Mouse (Mus musculus) kidney, adult 9 months (tissue): ENCODE data around the gene Sfrp4.
"Not testable (repeated sequence)": the region's sequence is repeated elsewhere in the genome, so short reads cannot be mapped to it uniquely, and the experiment has no call there.

ENCODE experiments used
- DNase-seq: peaks from one replicate; pipeline ENCODE4 v3.0.0; 2022

Sfrp4 gene

DNA sequence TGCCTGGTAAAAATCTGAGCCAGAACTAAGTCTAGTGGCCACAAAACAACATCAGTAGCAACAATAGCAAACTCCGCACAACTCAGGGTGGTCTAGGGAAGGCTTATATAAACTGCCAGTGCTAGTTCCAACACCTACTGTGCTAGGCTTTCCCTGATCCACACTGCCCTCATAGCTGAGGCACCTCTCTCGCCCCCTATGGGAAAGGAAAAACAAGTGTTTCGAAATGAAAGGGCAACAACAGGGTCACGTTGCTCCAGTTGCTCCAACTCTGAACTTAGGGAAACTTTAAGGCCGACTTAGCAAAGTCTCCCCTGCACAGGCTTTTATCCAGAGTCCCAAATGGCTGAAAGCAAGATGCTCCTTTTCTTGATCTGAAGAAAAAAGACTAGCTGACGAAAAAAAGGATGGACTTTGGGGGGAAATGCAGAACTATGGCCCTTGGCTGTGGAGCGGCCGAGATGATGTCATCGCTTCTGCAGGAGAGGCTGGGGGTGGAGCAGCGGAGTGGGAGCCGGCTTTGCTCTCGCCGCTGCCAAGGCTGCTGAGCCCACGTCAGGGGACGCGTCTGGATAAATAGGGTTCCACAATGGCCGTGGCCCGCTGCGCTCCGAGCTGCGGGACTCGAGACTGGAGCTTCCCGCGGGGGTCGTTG lies at the start of gene Sfrp4:
Gene Sfrp4, plus strand, starts transcription at position 532 of the 655 bp plus-strand sequence.
- peak; percentile 3 for DNase-seq

DNA sequence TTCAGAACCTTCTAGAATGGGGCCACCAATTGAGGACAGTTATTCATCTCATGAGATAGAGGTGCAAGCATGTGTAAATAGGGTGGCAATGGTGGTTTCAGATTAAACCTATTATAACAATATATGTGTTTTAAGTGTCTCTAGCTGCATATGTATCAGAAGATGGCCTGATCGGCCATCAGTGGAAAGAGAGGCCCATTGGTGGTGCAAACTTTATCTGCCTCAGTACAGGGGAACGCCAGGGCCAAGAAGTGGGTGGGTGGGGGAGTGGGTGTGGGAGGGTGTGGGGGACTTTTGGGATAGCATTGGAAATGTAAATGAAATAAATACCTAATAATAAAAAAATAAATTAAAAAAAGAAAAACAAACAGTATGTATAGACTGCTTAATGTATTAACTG lies 48.2 kb upstream of the Sfrp4 start:
- not testable (repeated sequence) for DNase-seq

DNA sequence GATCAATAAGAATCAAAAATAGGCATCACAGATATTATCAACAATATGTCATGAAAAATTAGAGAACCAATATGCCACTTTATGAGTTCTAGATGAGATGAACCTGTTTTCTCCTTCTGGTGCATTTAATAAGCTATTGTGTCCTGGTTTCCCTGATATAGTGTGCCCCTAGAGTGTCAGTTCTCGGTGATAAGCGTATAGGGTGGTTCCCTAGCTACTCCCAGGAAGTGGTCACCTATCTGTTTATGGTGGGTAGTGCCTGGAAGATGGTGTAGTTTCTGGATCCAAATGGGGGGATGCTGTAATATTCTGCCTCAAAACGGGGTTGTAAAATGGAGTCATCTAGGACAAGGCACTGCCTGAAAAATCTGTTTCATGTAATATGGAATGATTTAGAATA lies 47.0 kb upstream of the Sfrp4 start:
- no peak for DNase-seq

DNA sequence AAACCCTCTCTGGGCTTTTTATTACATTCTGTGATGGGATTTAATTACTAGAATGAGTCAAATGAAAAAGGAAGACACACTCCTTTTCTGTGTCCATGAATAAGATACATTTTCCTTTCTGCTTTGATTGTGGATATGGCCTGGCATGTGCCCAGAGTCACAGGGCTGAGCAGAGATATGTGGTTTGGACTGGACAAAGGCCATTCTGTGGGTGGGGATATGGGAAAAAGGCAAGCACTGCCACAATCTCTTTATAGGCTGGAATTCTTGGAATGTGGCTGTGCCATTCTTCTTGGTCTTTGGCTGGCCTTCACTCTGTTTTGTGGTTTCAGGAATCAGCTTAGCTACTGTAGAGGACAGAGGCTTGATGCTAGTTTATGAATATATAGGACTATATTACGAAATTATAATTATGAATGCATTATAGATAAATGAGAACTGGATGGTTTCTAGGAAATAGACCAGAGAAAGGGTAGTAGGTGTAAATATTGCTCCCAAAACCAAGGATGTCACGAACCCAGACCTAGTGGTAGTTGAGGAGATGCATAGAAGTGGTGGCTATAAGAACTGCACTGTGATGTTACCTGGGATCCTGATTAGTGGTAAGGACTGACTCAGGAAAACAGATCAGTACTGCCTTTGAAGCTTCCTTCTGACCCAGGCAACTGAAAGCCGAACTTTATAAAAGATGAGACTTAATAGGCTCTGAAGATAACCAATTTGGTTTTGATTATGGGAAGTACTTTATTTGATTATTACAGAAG lies 31.7 kb upstream of the Sfrp4 start:
- no peak for DNase-seq

DNA sequence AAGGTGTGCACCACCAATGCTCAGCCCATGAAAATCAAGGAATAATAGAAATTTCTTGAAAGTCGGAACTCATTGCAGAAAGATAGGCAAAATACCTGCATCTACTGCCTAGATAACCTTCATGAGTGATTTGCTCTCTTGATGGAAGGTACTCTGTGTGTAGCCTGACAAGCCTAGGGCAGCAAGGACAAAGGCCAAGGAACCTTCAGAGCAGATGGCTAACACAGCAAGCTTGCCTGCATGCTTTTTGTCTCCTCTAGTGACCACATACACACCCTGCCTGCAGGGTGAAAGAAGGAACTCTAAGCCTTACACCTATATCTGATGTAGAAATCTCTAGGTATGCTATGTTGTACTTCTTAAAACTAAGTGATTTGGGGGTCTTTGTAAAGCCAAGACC lies 27.8 kb upstream of the Sfrp4 start:
- DNase-seq: no peak

DNA sequence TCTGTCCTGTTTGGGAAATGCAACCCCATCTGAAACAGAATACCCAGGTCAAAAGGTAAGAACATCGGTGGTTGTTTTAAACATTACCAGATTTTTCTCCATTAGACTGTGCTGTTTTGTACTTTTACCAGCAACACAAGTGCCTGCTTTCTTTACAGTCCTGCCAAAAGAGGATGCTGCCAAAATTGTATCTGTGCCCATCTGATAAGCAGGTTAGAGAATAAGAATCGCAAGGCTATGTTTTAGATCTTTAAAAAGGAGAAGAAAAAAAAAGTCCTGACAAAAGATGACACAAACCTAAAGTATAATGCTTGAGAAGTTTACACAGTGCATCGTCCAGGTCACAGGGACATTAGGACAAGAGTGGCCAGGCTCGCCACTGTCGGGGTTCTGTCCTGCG lies 23.7 kb upstream of the Sfrp4 start:
- DNase-seq: no peak

DNA sequence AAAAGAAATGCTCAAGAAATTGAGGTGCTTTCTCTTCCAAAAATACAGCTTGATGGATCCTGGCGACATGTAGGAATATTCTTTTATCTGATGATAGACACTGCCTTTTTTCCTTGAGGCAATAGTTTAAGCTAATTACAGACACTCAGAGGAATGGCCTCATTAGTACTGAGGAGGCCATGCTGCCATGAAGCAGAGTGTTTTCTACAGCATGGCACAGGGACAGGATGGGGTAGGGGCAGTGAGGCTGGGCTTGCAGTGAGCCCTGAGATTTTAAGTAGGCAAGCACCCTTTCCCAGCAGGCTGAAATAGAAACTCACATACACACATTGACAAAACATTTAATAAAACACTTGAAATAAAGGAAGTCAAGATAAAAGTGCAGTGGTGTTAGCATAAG lies 20.4 kb upstream of the Sfrp4 start:
- DNase-seq: no peak

DNA sequence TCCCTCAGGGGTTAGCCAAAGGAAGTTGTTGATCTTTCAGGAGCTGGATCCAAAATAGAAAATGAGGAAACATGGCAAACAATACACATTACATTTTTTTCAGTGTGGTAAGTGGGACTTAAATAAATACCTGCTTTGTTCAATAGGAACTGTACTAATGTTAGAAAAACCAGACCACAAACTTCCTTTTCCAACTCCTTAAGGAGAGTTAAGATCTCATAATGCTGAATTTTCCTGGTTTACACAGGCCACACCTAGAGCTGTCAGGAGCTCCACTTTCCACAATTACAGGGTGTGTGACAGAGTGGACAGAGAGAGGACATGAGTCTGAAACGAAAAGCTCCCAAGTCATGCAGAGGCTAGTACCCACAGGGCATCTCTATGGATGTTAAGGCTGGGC lies 19.2 kb upstream of the Sfrp4 start:
- DNase-seq: no peak

DNA sequence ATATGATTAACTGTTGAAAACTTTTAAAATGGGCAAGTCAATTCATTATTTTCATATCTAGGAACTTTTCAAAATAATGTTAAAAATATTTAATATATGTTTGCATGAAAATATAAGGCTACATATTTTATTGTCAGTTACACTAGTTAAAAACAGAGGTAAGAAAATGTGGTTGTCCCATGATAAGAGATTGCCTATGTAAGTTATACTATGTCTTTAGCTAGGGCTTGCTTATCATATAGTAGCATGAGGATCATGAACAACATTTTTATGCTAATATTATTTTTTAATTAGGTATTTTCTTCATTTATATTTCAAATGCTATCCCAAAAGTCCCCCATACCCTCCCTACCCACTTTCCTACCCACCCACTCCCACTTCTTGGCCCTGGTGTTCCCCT lies 18.0 kb upstream of the Sfrp4 start:
- no peak for DNase-seq

DNA sequence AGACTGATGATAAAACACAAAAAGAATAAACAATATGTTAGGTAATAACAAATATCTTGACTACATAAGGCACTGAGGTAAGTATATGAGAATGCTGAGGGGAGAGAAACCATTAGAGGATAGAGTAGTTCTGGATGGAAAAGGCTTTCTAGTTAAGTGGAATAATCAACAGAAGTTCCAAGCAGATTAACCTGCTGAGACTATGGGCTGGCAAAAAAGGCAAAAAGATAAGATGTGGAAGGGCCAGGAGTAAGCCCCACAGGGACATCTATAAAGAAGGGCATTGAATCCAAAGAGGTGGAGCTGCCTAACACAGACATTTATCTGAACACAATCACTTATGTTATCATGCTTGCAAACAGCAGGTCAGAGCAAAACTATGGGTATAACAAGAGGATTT lies 14.8 kb upstream of the Sfrp4 start:
- DNase-seq: no peak

DNA sequence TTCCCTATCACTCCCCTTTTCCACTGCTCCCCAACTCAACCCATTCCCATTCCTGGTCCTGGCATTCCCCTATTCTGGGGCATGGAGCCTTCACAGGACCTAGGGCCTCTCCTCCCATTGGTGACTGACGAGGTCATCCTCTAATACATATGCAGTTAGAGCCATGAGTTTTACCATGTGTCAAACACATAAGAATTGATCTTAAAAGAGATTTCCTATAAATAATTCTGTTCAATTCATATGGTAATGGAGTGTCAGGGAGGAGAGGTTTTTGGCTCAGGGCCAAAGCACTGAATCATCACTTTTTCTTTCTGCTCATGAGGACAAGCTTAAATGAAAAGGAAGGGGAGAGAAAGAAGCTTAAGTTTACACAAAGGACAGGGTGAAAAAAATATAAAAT lies 10.6 kb upstream of the Sfrp4 start:
- DNase-seq: no peak

DNA sequence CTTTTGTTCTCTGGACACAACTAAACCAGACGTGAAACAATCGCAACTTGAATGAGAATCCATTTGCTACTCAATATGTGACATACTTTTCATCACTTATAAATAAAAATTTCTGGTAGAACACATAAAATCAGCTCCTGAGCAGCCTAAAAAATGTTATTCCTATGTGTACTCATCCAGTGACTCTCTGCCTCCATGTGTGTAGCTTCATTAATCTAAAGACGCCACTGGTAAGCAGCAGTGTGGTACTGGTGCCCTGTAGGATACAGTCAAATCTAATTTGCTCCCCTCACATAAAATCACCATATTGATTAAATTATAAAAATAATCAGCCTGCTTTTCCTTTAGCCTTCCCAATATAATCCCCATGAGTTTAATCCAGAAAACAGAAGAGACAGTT lies 9.9 kb upstream of the Sfrp4 start:
- no peak for DNase-seq

DNA sequence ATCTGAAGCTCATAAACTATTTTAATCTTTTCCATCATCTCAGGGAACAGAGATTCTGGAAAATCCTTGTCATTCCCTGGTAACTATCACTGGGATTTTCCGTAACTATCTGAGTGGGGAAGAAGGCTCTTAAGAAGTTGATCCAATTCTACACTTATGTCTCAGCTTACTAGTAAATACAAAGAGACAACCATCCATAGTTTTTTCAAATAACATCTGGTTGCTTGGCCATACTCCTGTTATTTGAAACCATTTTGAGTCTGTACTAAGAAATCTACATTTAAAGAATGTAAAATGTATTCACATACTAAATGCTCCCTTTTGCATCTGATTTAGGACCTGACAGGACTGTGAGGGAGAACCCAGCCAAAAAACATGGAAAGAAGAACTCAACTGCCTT lies 9.5 kb upstream of the Sfrp4 start:
- DNase-seq: no peak

DNA sequence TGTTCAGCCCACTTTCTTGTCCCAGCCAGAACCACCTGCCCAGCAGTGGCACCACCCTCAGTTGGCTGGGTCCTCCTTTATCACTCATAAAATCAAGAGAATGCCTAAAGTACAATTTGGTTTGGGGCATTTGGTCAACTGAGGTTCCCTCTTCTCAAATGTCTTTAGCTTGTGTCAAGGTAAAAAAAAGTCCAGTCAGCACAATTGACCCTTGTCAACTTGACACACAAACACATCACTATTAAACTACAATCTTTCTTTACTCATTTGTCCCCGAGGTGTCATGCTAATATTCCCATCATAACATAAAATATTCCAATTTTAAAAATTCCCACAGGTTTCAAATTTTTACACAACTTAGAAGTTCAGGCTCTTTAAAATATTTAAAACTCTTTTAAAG lies 8.6 kb upstream of the Sfrp4 start:
- DNase-seq: no peak

DNA sequence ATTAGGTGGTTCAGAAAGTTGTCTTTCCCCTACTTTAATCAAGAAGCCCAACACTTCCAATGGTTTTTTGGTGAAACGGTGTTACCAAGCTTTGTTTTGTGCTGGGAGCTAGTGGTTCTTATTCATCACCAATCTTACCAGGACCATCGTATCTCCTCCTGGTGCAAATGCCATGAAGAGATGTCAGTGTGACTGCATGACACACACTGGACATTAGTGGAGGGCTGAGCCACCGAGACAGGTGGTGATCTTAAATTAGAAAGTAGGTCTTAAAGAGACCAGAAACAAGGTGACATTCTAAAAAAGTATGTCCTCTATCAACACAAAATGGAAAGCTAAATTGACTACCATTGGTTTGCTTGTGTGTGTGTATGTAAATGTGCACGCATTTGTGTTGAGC lies 4.8 kb upstream of the Sfrp4 start:
- no peak for DNase-seq

DNA sequence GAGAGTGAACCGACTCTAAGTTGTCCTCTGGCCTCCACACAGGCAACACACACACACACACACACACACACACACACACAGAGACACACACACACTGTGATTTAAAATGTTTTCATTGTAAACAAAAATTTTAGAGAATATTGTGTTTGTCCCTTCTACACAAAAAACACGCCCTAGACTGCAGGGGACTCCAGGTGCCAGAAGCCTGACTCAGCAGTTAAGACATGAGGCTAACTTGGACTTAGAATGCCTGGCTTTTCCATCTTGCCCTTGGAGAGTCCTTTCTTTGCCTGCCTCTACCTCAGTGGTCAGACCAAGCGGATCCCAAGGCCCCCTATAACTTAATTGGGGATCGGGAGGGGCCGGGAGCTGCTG lies 4.1 kb upstream of the Sfrp4 start:
- peak; percentile 11 for DNase-seq

DNA sequence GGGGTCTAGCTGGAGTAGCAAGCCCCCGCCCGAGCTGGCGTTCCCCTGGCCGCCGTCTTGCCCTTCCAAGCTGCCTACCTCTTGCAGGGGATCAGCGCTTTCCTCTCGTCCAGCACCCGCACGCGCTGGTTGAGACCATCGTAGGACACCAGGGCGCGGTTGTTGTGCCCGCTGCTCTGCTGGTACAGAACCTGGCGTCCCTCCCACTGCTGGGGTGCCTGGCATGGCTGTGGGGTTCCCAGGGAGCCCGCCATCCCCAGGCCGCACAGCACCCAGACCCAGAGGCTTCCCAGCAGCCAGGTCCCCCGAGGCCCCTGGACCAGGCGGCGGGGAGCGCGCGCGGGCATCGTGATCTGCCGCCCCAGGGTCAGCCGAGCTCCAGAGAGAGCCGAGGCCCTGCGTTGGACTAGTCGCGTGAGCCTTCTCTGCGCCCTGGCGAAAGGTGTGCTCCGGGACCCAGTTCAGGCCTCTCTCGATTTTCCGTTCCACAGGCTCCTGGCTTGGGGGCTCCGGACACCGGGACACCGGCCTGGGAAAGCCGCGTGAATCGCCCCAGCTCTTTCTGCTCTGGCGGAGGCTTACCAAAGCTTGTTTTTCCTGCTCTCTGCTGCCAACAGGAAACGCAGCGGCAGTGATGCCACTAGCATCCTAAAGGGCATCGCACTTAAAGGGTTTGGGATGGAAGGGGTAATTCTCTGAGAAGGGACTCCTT lies 3.5 kb upstream of the Sfrp4 start, which contains the start of gene Epdr1:
Gene Epdr1, minus strand, starts transcription at position 712 of the 712 bp plus-strand sequence.
- DNase-seq: peak; percentile 51

DNA sequence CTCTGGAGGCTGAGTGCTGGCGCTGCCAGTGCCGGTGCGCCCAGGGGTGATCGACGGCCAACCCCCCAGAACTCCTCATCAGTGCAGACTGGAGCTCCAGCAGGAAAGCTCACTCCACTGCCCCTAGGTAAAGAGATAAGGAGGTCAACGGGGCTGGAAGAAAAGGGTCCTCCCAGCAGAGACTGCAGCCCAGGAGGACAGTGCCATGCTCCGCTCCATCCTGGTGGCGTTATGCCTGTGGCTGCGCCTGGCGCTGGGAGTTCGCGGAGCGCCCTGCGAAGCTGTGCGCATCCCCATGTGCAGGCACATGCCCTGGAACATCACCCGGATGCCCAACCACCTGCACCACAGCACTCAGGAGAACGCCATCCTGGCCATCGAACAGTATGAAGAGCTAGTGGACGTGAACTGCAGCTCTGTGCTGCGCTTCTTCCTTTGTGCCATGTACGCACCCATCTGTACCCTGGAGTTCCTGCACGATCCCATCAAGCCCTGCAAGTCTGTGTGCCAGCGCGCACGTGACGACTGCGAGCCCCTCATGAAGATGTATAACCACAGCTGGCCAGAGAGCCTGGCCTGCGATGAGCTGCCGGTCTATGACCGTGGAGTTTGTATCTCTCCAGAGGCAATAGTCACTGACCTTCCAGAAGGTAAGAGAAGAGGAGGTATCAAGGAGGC lies 463 bp downstream of the Sfrp4 start:
- DNase-seq: no peak

DNA sequence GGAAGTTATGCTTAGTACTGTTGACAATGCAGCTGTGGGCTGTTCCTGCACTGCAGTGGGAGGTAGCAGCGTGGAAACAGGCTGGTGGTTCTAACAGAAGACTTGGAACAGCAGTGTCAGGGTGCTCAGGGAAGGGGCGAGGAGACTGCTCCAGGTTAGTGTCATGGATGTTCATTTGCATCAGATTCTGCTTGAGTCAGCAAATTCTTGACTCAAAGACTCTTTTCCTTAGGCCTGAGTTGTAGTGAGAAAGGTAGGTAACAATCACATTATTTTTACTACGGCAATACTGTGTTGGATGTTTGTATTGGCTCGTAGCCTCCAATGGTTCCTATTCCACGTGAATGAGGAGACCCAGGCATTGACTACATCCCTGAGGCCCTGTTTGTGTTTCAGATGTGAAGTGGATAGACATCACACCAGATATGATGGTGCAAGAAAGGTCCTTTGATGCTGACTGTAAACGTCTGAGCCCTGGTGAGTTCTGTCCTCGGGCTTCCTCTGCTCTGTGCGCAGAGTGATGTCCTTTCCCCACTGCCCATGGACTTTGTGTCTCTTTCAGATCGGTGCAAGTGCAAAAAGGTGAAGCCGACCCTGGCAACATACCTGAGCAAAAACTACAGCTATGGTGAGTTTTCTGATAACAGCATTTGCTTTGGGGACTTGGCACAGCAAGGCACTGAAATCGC lies 1.9 kb downstream of the Sfrp4 start:
- no peak for DNase-seq

DNA sequence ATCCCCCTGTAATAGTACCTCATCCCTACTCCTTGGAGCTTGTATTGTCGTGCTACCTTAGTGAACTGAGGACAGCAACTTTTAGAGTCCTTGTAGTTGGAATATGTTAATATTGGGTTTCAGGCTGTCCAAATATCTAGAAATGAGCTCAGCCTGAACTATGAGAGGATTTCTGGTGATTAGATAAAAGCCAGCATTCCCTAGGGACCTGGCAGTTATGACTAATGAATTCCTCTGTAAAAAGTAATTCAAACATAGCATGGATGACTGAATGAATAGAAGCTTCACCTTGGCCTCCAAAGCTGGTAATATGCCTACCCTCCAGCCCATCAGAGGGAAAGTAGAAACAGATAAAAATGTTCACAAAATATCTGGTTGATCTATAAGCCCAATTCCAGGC lies 3.6 kb downstream of the Sfrp4 start:
- no peak for DNase-seq

DNA sequence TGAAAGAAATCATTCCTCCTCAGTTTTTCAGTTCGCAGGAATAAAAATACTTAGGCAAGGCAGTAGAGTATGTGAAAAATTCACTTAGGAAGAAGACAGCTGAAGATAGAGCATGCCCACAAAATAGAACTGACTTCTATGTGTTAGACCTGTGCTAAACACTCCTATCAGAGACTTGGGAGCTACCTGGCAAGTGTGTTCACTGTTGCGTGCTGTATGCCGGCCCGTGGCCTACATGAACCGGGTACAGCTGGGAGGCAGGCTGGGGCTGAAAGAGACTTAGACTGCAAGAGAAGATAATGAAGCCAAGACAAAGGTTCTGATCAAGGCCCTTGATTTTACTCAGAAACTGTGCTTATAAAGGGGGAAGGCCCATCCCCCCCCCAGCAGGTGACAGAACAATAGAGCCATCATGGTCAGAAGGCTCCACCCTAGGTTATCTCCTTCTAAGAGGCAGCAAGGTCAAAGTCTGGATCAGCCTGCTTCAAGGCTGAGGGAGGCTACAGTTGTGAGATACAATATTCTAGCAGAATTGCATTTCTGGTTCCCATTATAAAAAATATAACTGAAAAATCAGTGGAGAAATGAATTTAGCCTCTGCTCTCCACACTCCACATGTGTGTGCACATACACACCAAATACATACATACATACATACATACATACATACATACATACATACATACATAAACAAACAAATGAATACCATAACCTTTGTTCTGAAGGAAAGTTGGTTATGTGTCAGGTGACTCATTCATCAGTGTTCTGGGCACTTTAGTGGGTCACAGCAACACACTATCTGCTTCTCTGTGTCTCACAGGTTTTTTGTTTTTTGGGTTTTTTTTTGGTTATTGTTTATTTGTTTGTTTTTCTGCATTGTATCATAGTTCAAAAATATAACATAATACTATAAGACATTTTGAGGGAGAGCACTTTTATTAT lies 8.1 kb downstream of the Sfrp4 start:
- DNase-seq: no peak

DNA sequence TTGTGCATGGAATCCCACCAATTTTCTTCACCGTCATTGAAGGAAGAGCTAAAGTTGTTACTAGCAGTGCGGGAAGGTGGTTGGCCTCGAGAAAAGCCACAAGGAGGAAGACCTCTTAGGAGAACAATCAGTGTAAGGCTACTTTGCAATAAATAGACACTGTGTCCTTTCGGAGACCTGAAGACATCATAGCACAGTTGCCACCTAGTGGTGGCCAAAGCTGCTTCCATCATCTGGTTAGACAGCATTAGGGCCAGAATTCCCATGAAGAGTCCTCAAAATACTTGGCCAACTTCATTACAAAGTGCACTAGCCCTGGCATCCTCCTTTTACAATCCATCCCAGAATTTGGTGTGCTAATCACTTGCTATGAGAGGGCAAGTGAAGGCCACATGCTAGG lies 13.2 kb downstream of the Sfrp4 start:
- DNase-seq: peak; percentile 19
